Mouse (Mus musculus) heart, postnatal 14 days (tissue): ENCODE data around the gene Fads6. TPM values are rescaled to one million over a fixed set of nuclear protein-coding genes. Genes with fewer than 3 reads are reported as not detected.

Source experiments
- DNase-seq, 2 experiments: peaks; one replicate each; pipeline ENCODE4 v3.0.0; 2021 to 2022
- intact Hi-C: fragments of 180-260 bp; cut with DNase I; formaldehyde crosslinking; loops from one replicate; pipeline ENCODE4 v1.15.1; 2025
- total RNA-seq, 2 experiments: library from RNA; stranded (reverse); gene quantifications; 2 replicates each; pipeline ENCODE4 v1.2.3; 2021

Gene Fads6
- total RNA-seq, 2 experiments from 2014 or later, result 1.2 to 1.3 TPM

- DNase-seq, result no peak
- intact Hi-C loops, result no loop called here
Measured at GRCm38 (mm10) chr11:115303167-115303566, 5.7 kb upstream of the Fads6 start.

- no peak for DNase-seq
- intact Hi-C loops, result no loop called here
Measured at GRCm38 (mm10) chr11:115301351-115301750, 3.9 kb upstream of the Fads6 start.

GRCm38 (mm10) chr11:115300745-115301144 is 3.3 kb upstream of the Fads6 start:
- intact Hi-C loops, result no loop called here
- DNase-seq, result no peak

GRCm38 (mm10) chr11:115298160-115298559 is 697 bp upstream of the Fads6 start:
- intact Hi-C loops, result no loop called here
- DNase-seq, result no peak

GRCm38 (mm10) chr11:115296471-115297210 is 822 bp downstream of the Fads6 start:
- DNase-seq, result no peak
- intact Hi-C loops, result no loop called here

GRCm38 (mm10) chr11:115295939-115296338 is 1.5 kb downstream of the Fads6 start:
- DNase-seq, result no peak
- intact Hi-C loops, result no loop called here

- no peak for DNase-seq
- intact Hi-C loops, result no loop called here
Measured at GRCm38 (mm10) chr11:115292631-115293375, 4.7 kb downstream of the Fads6 start.

- DNase-seq, result no peak
- intact Hi-C loops, result no loop called here
Measured at GRCm38 (mm10) chr11:115291503-115291902, 6.0 kb downstream of the Fads6 start.

- DNase-seq, result peak; percentile 79 to 84
- intact Hi-C loops, result no loop called here
Measured at GRCm38 (mm10) chr11:115290919-115291318, 6.5 kb downstream of the Fads6 start.

GRCm38 (mm10) chr11:115290314-115290713 is 7.1 kb downstream of the Fads6 start:
- no peak for DNase-seq
- intact Hi-C loops, result no loop called here

- DNase-seq, result no peak
- intact Hi-C loops, result no loop called here
Measured at GRCm38 (mm10) chr11:115289885-115290284, 7.6 kb downstream of the Fads6 start.

GRCm38 (mm10) chr11:115288305-115288704 is 9.2 kb downstream of the Fads6 start:
- no peak for DNase-seq

GRCm38 (mm10) chr11:115287386-115287785 is 10.1 kb downstream of the Fads6 start:
- intact Hi-C loops, result no loop called here
- DNase-seq, result no peak

More at GRCm38 (mm10) chr11:115288305-115288704, 9.2 kb downstream of the Fads6 start:
- intact Hi-C loops, result no loop called here

GRCm38 (mm10) chr11:115286201-115286993 is 11.1 kb downstream of the Fads6 start:
- intact Hi-C loops, result no loop called here
- no peak for DNase-seq

- intact Hi-C loops, result no loop called here
- no peak for DNase-seq
Measured at GRCm38 (mm10) chr11:115285282-115285681, 12.2 kb downstream of the Fads6 start.

- no peak for DNase-seq
- intact Hi-C loops, result no loop called here
Measured at GRCm38 (mm10) chr11:115283891-115284620, 13.4 kb downstream of the Fads6 start.

- no peak for DNase-seq
- intact Hi-C loops, result no loop called here
Measured at GRCm38 (mm10) chr11:115283486-115283765, 14.0 kb downstream of the Fads6 start.

- no peak for DNase-seq
- intact Hi-C loops, result no loop called here
Measured at GRCm38 (mm10) chr11:115282723-115283485, 14.6 kb downstream of the Fads6 start.

- intact Hi-C loops, result no loop called here
- peak; percentile 45 to 48 for DNase-seq
Measured at GRCm38 (mm10) chr11:115282295-115282694, 15.2 kb downstream of the Fads6 start.

GRCm38 (mm10) chr11:115279726-115280125 is 17.7 kb downstream of the Fads6 start:
- DNase-seq, result no peak
- intact Hi-C loops, result no loop called here
